Comparison of ENCODE assay signal across 22 mouse cellular contexts in genomic region chr5:132352437-132352836, GRCm38 (mm10).
DNase-seq lines count a peak whose midpoint lies in the region; ATAC-seq and TF ChIP-seq lines count a peak whose summit lies in the region.
"Had no signal": no experiment of that assay in that cellular context is flagged by ENCODE, and none has a peak within 500 bp of the region (broad histone marks: within the 10 kb centered on the region; RNA-seq: fewer than 3 reads in every experiment).

No protein-coding gene starts in this region.

- ATAC-seq in lung, postnatal 0 days = peak; percentile 38; the same call in 1 of the 2 replicates
- peak; percentile 23; the same call in 1 of the 2 replicates for ATAC-seq in granulocyte monocyte progenitor cell, adult 5-6 weeks (replicated peaks; ENCODE audit: poor library complexity, severe bottlenecking)
- no peak for ATAC-seq in midbrain, postnatal 0 days (ENCODE audit: low FRiP score)
- ATAC-seq: forebrain, postnatal 0 days had no signal

- WGBS in lung, postnatal 0 days = 21% methylated on average over 1 of the region's 1 CpGs
- WGBS in midbrain, postnatal 0 days = 50% methylated on average over 1 of the region's 1 CpGs

- H3K4me2 ChIP-seq in lung, postnatal 0 days (replicated peaks; ENCODE audit: low read depth, low read length) = no peak overlapping the region
- H3K4me2 ChIP-seq in midbrain, postnatal 0 days (ENCODE audit: low read depth, low read length, poor library complexity, severe bottlenecking) = no peak overlapping the region
- H3K4me2 ChIP-seq: embryonic facial prominence, embryonic 12.5 days; heart, embryonic 13.5 days; hindbrain, embryonic 12.5 days; liver, embryonic 15.5 days; midbrain, embryonic 12.5 days had no signal

- no peaks in the 10 kb centered on the region for H3K9me3 ChIP-seq in lung, postnatal 0 days (ENCODE audit: low read length)
- no peaks in the 10 kb centered on the region for H3K9me3 ChIP-seq in midbrain, postnatal 0 days (ENCODE audit: low read length)
- H3K9me3 ChIP-seq: embryonic facial prominence, embryonic 12.5 days; heart, embryonic 13.5 days; hindbrain, embryonic 12.5 days; liver, embryonic 15.5 days; midbrain, embryonic 12.5 days had no signal

- no peaks in the 10 kb centered on the region for H3K27me3 ChIP-seq in lung, postnatal 0 days (replicated peaks; ENCODE audit: insufficient read depth, low read length)
- H3K27me3 ChIP-seq in midbrain, postnatal 0 days (ENCODE audit: insufficient read depth, low read length) = no peaks in the 10 kb centered on the region
- H3K27me3 ChIP-seq: embryonic facial prominence, embryonic 12.5 days; heart, embryonic 13.5 days; hindbrain, embryonic 12.5 days; liver, embryonic 15.5 days; midbrain, embryonic 12.5 days had no signal

- no peak overlapping the region for H3K4me3 ChIP-seq in lung, postnatal 0 days (ENCODE audit: low read depth, low read length)
- H3K4me3 ChIP-seq in midbrain, postnatal 0 days (ENCODE audit: low read depth, low read length) = no peak overlapping the region
- H3K4me3 ChIP-seq: embryonic facial prominence, embryonic 12.5 days; heart, adult 2 months; heart, embryonic 13.5 days; hindbrain, embryonic 12.5 days; layer of hippocampus, adult 2 months; liver, embryonic 15.5 days; midbrain, embryonic 12.5 days had no signal

- no peak for TF ChIP-seq EP300 in lung, postnatal 0 days (IDR thresholded peaks at IDR 0.05)

- no peak for TF ChIP-seq CTCF in lung, postnatal 0 days (IDR thresholded peaks at IDR 0.05)
- no peak for TF ChIP-seq CTCF in midbrain, postnatal 0 days (IDR thresholded peaks at IDR 0.05)

- no peak overlapping the region for H3K27ac ChIP-seq in lung, postnatal 0 days (ENCODE audit: low read length)
- no peak overlapping the region for H3K27ac ChIP-seq in midbrain, postnatal 0 days (ENCODE audit: low read depth, low read length)
- H3K27ac ChIP-seq: embryonic facial prominence, embryonic 12.5 days; heart, adult 2 months; heart, embryonic 13.5 days; hindbrain, embryonic 12.5 days; layer of hippocampus, adult 2 months; liver, embryonic 15.5 days; midbrain, embryonic 12.5 days had no signal

- H3K4me1 ChIP-seq in lung, postnatal 0 days (ENCODE audit: insufficient read depth, low read depth, low read length) = 0 out of 2 replicates have a peak, but pooled peaks cover 4% of the 10 kb centered on the region
- H3K4me1 ChIP-seq in midbrain, postnatal 0 days (ENCODE audit: insufficient read depth, low read length) = no peaks in the 10 kb centered on the region
- H3K4me1 ChIP-seq: liver, embryonic 15.5 days; midbrain, embryonic 12.5 days had no signal

- H3K9ac ChIP-seq in lung, postnatal 0 days (replicated peaks; ENCODE audit: low read depth) = no peak overlapping the region
- no peak overlapping the region for H3K9ac ChIP-seq in midbrain, postnatal 0 days (replicated peaks; ENCODE audit: low read length, poor library complexity, severe bottlenecking)
- H3K9ac ChIP-seq: embryonic facial prominence, embryonic 12.5 days; forebrain, postnatal 0 days; heart, embryonic 13.5 days; hindbrain, embryonic 12.5 days; liver, embryonic 15.5 days; midbrain, embryonic 12.5 days had no signal

- intact Hi-C loops in heart, postnatal 14 days (cut with DNase I) = no loop called here

- DNase-seq in lung, postnatal 0 days (ENCODE audit: low spot score) = peak; percentile 37
- DNase-seq in lung, postnatal 36 days = no peak
- DNase-seq in adrenal gland, adult 8-10 months = peak; percentile 42
- DNase-seq in heart, postnatal 14 days = no peak
- no peak for DNase-seq in midbrain, postnatal 0 days (ENCODE audit: low spot score)
- no peak for DNase-seq in thymus, postnatal 0 days (ENCODE audit: low spot score)
- DNase-seq: cerebellum, adult 8-10 months; forebrain, postnatal 0 days; gastrocnemius, postnatal 25 days; heart, adult 2 months; kidney, adult 9 months; kidney, postnatal 14 days; layer of hippocampus, postnatal 36 days; lung, postnatal 10 days; thymus, postnatal 36 days had no signal

- H3K36me3 ChIP-seq in lung, postnatal 0 days (ENCODE audit: insufficient read depth, low read length) = no peaks in the 10 kb centered on the region
- H3K36me3 ChIP-seq in midbrain, postnatal 0 days (ENCODE audit: insufficient read depth, low read length) = no peaks in the 10 kb centered on the region
- H3K36me3 ChIP-seq: embryonic facial prominence, embryonic 12.5 days; heart, embryonic 13.5 days; hindbrain, embryonic 12.5 days; liver, embryonic 15.5 days; midbrain, embryonic 12.5 days had no signal

Comparison
In these comparisons a context has a peak if more than half of its experiments do, and no peak if none do; other contexts are left out.
1. DNase-seq: peak in lung, postnatal 0 days (single experiment) and adrenal gland, adult 8-10 months (single experiment); none in lung, postnatal 36 days (single experiment), heart, postnatal 14 days (0 of 2), midbrain, postnatal 0 days (single experiment) and thymus, postnatal 0 days (single experiment).